Mouse (Mus musculus): ENCODE results near the gene Thap2.

Thap2 gene

GRCm38 (mm10) chr10:115350810-115351397 is 33.3 kb downstream of the Thap2 start:
- no peak for DNase-seq

GRCm38 (mm10) chr10:115349509-115349908 is 34.7 kb downstream of the Thap2 start:
- no peak for DNase-seq

- DNase-seq, result no peak
Observed at GRCm38 (mm10) chr10:115349029-115349428, 35.2 kb downstream of the Thap2 start.

- no peak for DNase-seq
Observed at GRCm38 (mm10) chr10:115348131-115348530, 36.1 kb downstream of the Thap2 start.

GRCm38 (mm10) chr10:115346444-115346843 is 37.8 kb downstream of the Thap2 start:
- DNase-seq, result no peak

GRCm38 (mm10) chr10:115342771-115343425 is 41.3 kb downstream of the Thap2 start:
- DNase-seq, result no peak

GRCm38 (mm10) chr10:115339820-115340328 is 44.4 kb downstream of the Thap2 start:
- no peak for DNase-seq

- no peak for DNase-seq
Observed at GRCm38 (mm10) chr10:115336901-115337300, 47.3 kb downstream of the Thap2 start.

GRCm38 (mm10) chr10:115333528-115333927 is 50.7 kb downstream of the Thap2 start:
- DNase-seq, result no peak

- DNase-seq, result no peak
Observed at GRCm38 (mm10) chr10:115332997-115333396, 51.2 kb downstream of the Thap2 start.

GRCm38 (mm10) chr10:115332420-115332952 is 51.8 kb downstream of the Thap2 start:
- no peak for DNase-seq

- DNase-seq, result no peak
Observed at GRCm38 (mm10) chr10:115329010-115329530, 55.2 kb downstream of the Thap2 start.

GRCm38 (mm10) chr10:115328514-115328913 is 55.7 kb downstream of the Thap2 start:
- no peak for DNase-seq

- peak; percentile 73 for DNase-seq
Observed at GRCm38 (mm10) chr10:115323295-115323694, 60.9 kb downstream of the Thap2 start.

- no peak for DNase-seq
Observed at GRCm38 (mm10) chr10:115321317-115322035, 62.8 kb downstream of the Thap2 start.

Data from cerebellum, adult 8-10 months (tissue).